Mouse (Mus musculus) urinary bladder, postnatal 36 days (tissue): ENCODE data around the gene Gm12789.
"Not testable (repeated sequence)": the region's sequence is repeated elsewhere in the genome, so short reads cannot be mapped to it uniquely, and the experiment has no call there.

Experiments
- DNase-seq, 2 experiments: peaks; one replicate each; pipeline ENCODE4 v3.0.0; 2022; ENCODE audit warnings: low spot score in 2 of 2, mixed read lengths in 1 of 2

The Gm12789 gene

GRCm38 (mm10) chr4:101986326-101986725, at the start of gene Gm12789:
Gene Gm12789, plus strand, starts transcription at chr4:101986626.
- DNase-seq: not testable (repeated sequence)

GRCm38 (mm10) chr4:101940107-101940506, 46.3 kb upstream of the Gm12789 start, which contains the start of gene Gm12794:
Gene Gm12794, plus strand, starts transcription at chr4:101940407.
- DNase-seq: not testable (repeated sequence)

GRCm38 (mm10) chr4:101980949-101981348, 5.5 kb upstream of the Gm12789 start, which contains the start of gene Gm12790:
Gene Gm12790, minus strand, starts transcription at chr4:101981049.
- not testable (repeated sequence) for DNase-seq

GRCm38 (mm10) chr4:101985678-101986077, 748 bp upstream of the Gm12789 start:
- no peak for DNase-seq

GRCm38 (mm10) chr4:101997426-101997825, 11.0 kb downstream of the Gm12789 start:
- no peak for DNase-seq

- DNase-seq: peak; percentile 37 to 63
Measured at GRCm38 (mm10) chr4:101998267-101998922, 12.0 kb downstream of the Gm12789 start.

- DNase-seq: no peak
Measured at GRCm38 (mm10) chr4:102026619-102027018, 40.2 kb downstream of the Gm12789 start.
